Mouse (Mus musculus): ENCODE measurements at regions not wholly inside any gene's neighbourhood (a gene's known extent, or its start where the extent isn't known, plus 50 kb on each side); places are given as distances from the start of the nearest gene placed in this dataset.

- TF ChIP-seq POLR2A (IDR thresholded peaks at IDR 0.05; ENCODE audit: control insufficient read depth, low read depth, low read length) (no peak), CTCF (IDR thresholded peaks at IDR 0.05; ENCODE audit: control insufficient read depth, insufficient read depth, insufficient replicate concordance, low read depth, low read length) (no peak)
Measured at GRCm38 (mm10) chr1:33125062-33125461, 544.5 kb downstream of the Prim2 start.
